Mouse (Mus musculus): ENCODE data around the gene Nip7.
"Not testable (repeated sequence)": the region's sequence is repeated elsewhere in the genome, so short reads cannot be mapped to it uniquely, and the experiment has no call there.

The Nip7 gene

GRCm38 (mm10) chr8:107073706-107074105 is 17.0 kb downstream of the Nip7 start:
- DNase-seq: no peak

- DNase-seq: no peak
Observed at GRCm38 (mm10) chr8:107074128-107074527, 17.5 kb downstream of the Nip7 start.

- DNase-seq: no peak
Observed at GRCm38 (mm10) chr8:107076239-107076888, 19.7 kb downstream of the Nip7 start.

GRCm38 (mm10) chr8:107085358-107085757 is 28.7 kb downstream of the Nip7 start:
- DNase-seq: no peak

GRCm38 (mm10) chr8:107086018-107086417 is 29.3 kb downstream of the Nip7 start:
- no peak for DNase-seq

- no peak for DNase-seq
Observed at GRCm38 (mm10) chr8:107088526-107089063, 31.9 kb downstream of the Nip7 start.

- DNase-seq: no peak
Observed at GRCm38 (mm10) chr8:107090531-107090930, 33.9 kb downstream of the Nip7 start.

GRCm38 (mm10) chr8:107095717-107096365 is 39.2 kb downstream of the Nip7 start:
- DNase-seq: no peak

GRCm38 (mm10) chr8:107096366-107097036 is 39.8 kb downstream of the Nip7 start, which contains the start of gene Terf2:
Terf2 (minus strand) TSS chr8:107096547.
- DNase-seq: peak; percentile 92

- DNase-seq: no peak
Observed at GRCm38 (mm10) chr8:107100635-107101034, 44.0 kb downstream of the Nip7 start.

GRCm38 (mm10) chr8:107104547-107104946 is 47.9 kb downstream of the Nip7 start:
- peak; percentile 90 for DNase-seq

- not testable (repeated sequence) for DNase-seq
Observed at GRCm38 (mm10) chr8:107108089-107108488, 51.4 kb downstream of the Nip7 start.

- DNase-seq: no peak
Observed at GRCm38 (mm10) chr8:107108978-107109720, 52.5 kb downstream of the Nip7 start.

- DNase-seq: no peak
Observed at GRCm38 (mm10) chr8:107109816-107110435, 53.2 kb downstream of the Nip7 start.
